Mouse (Mus musculus) ES-E14 (cell line): ENCODE measurements around the gene Gm28539. TPM values are rescaled to one million over a fixed set of nuclear protein-coding genes. Genes with fewer than 3 reads are reported as not detected.
"Not testable (repeated sequence)": the region's sequence is repeated elsewhere in the genome, so short reads cannot be mapped to it uniquely, and the experiment has no call there.

ENCODE experiments used
- DNase-seq: peaks from one replicate; pipeline ENCODE4 v3.0.0-alpha.2; 2013; ENCODE audit warnings: low read depth, low spot score
- H3K27ac ChIP-seq: 2 replicates; pipeline ENCODE4 v1.5.1; 2012; ENCODE audit warnings: low read depth, mild to moderate bottlenecking, low read length, moderate library complexity, mixed read lengths; ENCODE audit not compliant: poor library complexity, insufficient read depth, severe bottlenecking
- H3K36me3 ChIP-seq: 2 replicates; pipeline ENCODE4 v1.6.1; 2012; ENCODE audit warnings: mild to moderate bottlenecking, low read length, moderate library complexity, mixed read lengths; ENCODE audit not compliant: control insufficient read depth, poor library complexity, insufficient read depth, severe bottlenecking
- H3K4me1 ChIP-seq, 2 experiments: fragments of 150-350 bp in 1 of 2; sonication (generic) in 1 of 2; 2 replicates each; pipeline ENCODE4 v1.6.1; 2012; ENCODE audit warnings: low read length in 2 of 2, mild to moderate bottlenecking in 1 of 2, mixed read lengths in 1 of 2; ENCODE audit not compliant: control insufficient read depth in 2 of 2, insufficient read depth in 2 of 2, poor library complexity in 1 of 2
- H3K4me3 ChIP-seq, 2 experiments: fragments of 150-350 bp in 1 of 2; sonication (generic) in 1 of 2; 2 replicates each; pipeline ENCODE4 v1.5.1; 2012; ENCODE audit warnings: low read length in 2 of 2, low read depth in 1 of 2, mild to moderate bottlenecking in 1 of 2, mixed read lengths in 1 of 2; ENCODE audit not compliant: insufficient read depth in 1 of 2, poor library complexity in 1 of 2, severe bottlenecking in 1 of 2
- H3K9ac ChIP-seq: 2 replicates; pipeline ENCODE4 v1.6.1; 2012; ENCODE audit warnings: low read depth, mild to moderate bottlenecking, low read length, mixed read lengths; ENCODE audit not compliant: poor library complexity, insufficient read depth, severe bottlenecking
- H3K9me3 ChIP-seq: fragments of 150-350 bp; sonication (generic); 2 replicates; pipeline ENCODE4 v1.6.1; 2012; ENCODE audit warnings: low read depth, mild to moderate bottlenecking, low read length; ENCODE audit not compliant: control insufficient read depth, insufficient read depth
- CHD2 ChIP-seq: IDR thresholded peaks from 2 replicates; pipeline ENCODE4 v1.6.1; 2014; ENCODE audit warnings: mild to moderate bottlenecking, low read depth, low read length, inconsistent platforms
- HCFC1 ChIP-seq: IDR thresholded peaks from 2 replicates; pipeline ENCODE4 v1.6.1; 2012; ENCODE audit warnings: low read length, inconsistent platforms, borderline replicate concordance; ENCODE audit not compliant: insufficient read depth
- MAFK ChIP-seq: IDR thresholded peaks from 2 replicates; pipeline ENCODE4 v1.6.1; 2014; ENCODE audit warnings: mild to moderate bottlenecking, low read depth, low read length, inconsistent platforms; ENCODE audit not compliant: insufficient read depth
- ZC3H11A ChIP-seq: IDR thresholded peaks from 2 replicates; pipeline ENCODE4 v1.6.1; 2012; ENCODE audit warnings: low read depth, mild to moderate bottlenecking, inconsistent platforms, low read length, borderline replicate concordance
- ZNF384 ChIP-seq: IDR thresholded peaks from 2 replicates; pipeline ENCODE4 v1.6.1; 2012; ENCODE audit warnings: low read depth, low read length, inconsistent platforms
- in situ Hi-C, 2 experiments: fragments of 600-800 bp; cut with MboI; formaldehyde crosslinking; loops; one replicate each; pipeline ENCODE4 v1.15.1; 2025; ENCODE audit warnings: low sequenced_read_pairs in 2 of 2, inconsistent platforms in 1 of 2; ENCODE audit not compliant: unreplicated experiment in 2 of 2
- total RNA-seq: library from RNA; depleted of rRNA; stranded (reverse); fragments of 300-350 nt; gene quantifications from 2 replicates; pipeline ENCODE4 v1.2.3, GENCODE M21; 2012

The Gm28539 gene
- total RNA-seq, 1 experiment = not detected

- no peak overlapping the region for H3K27ac ChIP-seq
- in situ Hi-C loops = no loop called here
- H3K9ac ChIP-seq = no peak overlapping the region
- H3K4me3 ChIP-seq = no peak overlapping the region
- no peak for TF ChIP-seq ZNF384
- H3K36me3 ChIP-seq = peaks cover 22% of the 10 kb centered on the region
- DNase-seq = no peak
- no peaks in the 10 kb centered on the region for H3K9me3 ChIP-seq
- H3K4me1 ChIP-seq = no peaks in the 10 kb centered on the region
Measured at GRCm38 (mm10) chr16:18963486-18963885, 127.1 kb downstream of the Gm28539 start.

- H3K27ac ChIP-seq = no peak overlapping the region
- peaks cover 20% of the 10 kb centered on the region for H3K36me3 ChIP-seq
- in situ Hi-C loops = no loop called here
Measured at GRCm38 (mm10) chr16:18969420-18970128, 133.2 kb downstream of the Gm28539 start.

GRCm38 (mm10) chr16:18970837-18971236, 134.5 kb downstream of the Gm28539 start:
- Histone ChIP-seq H3K4me3 (no peak overlapping the region), H3K4me1 (no peaks in the 10 kb centered on the region), H3K9ac (no peak overlapping the region), H3K36me3 (peaks cover 17% of the 10 kb centered on the region), H3K27ac (no peak overlapping the region), H3K9me3 (no peaks in the 10 kb centered on the region)
- no peak for DNase-seq
- TF ChIP-seq ZC3H11A (no peak), ZNF384 (no peak), CHD2 (no peak), HCFC1 (no peak)
- in situ Hi-C loops = no loop called here

More at GRCm38 (mm10) chr16:18969420-18970128, 133.2 kb downstream of the Gm28539 start:
- no peaks in the 10 kb centered on the region for H3K9me3 ChIP-seq
- no peaks in the 10 kb centered on the region for H3K4me1 ChIP-seq
- no peak overlapping the region for H3K4me3 ChIP-seq
- DNase-seq = no peak
- TF ChIP-seq HCFC1 (no peak), MAFK (no peak), CHD2 (no peak), ZNF384 (no peak), ZC3H11A (no peak)
- H3K9ac ChIP-seq = no peak overlapping the region

- H3K4me1 ChIP-seq, H3K9me3 ChIP-seq, DNase-seq, H3K36me3 ChIP-seq, H3K9ac ChIP-seq, in situ Hi-C loops, H3K4me3 ChIP-seq, H3K27ac ChIP-seq: not testable (repeated sequence)
Measured at GRCm38 (mm10) chr16:18975665-18976064, 139.3 kb downstream of the Gm28539 start.

- Histone ChIP-seq H3K4me3 (no peak overlapping the region), H3K9me3 (no peaks in the 10 kb centered on the region), H3K4me1 (no peaks in the 10 kb centered on the region), H3K9ac (peak overlapping the region; percentile 26; the same call in 1 of the 2 replicates), H3K27ac (no peak overlapping the region), H3K36me3 (no peaks in the 10 kb centered on the region)
- DNase-seq = no peak
- in situ Hi-C loops = no loop called here
- TF ChIP-seq ZC3H11A (no peak), HCFC1 (no peak), ZNF384 (no peak), CHD2 (no peak), MAFK (no peak)
Measured at GRCm38 (mm10) chr16:18976315-18976714, 139.9 kb downstream of the Gm28539 start.
